Mouse (Mus musculus) testis, adult 2 months (tissue): Measurements from ENCODE around the gene Tra2b.

ENCODE experiments used
- CTCF ChIP-seq: fragments of 200-500 bp; IDR thresholded peaks from 2 replicates; pipeline ENCODE4 v1.5.1; 2012; ENCODE audit warnings: low read depth, mild to moderate bottlenecking, inconsistent platforms, low read length, moderate library complexity; ENCODE audit not compliant: control insufficient read depth, insufficient read depth, insufficient replicate concordance
- POLR2A ChIP-seq: fragments of 200-500 bp; IDR thresholded peaks from 2 replicates; pipeline ENCODE4 v1.6.1; 2012; ENCODE audit warnings: low read depth, mild to moderate bottlenecking, inconsistent platforms, low read length, moderate library complexity; ENCODE audit not compliant: control insufficient read depth

- no peak for TF ChIP-seq POLR2A
- TF ChIP-seq CTCF = no peak
These were observed 2.7 kb downstream of the Tra2b start for GRCm38 (mm10) chr16:22263124-22263523.
